Mouse (Mus musculus) forebrain, embryonic 16.5 days (tissue): ENCODE data around the gene Gm9112. TPM values are rescaled to one million over a fixed set of nuclear protein-coding genes. Genes with fewer than 3 reads are reported as not detected.
"Not testable (repeated sequence)": the region's sequence is repeated elsewhere in the genome, so short reads cannot be mapped to it uniquely, and the experiment has no call there.

Experiments
- ATAC-seq: fragments of 200-750 bp; cut with Nextera tagmentation; 2 replicates; pipeline ENCODE4 v1.8.0; 2017; ENCODE audit warnings: mild to moderate bottlenecking, moderate library complexity
- H3K27ac ChIP-seq: fragments of 300-500 bp; sonication (generic); 2 replicates; pipeline ENCODE4 v1.5.1; 2014; ENCODE audit warnings: low read length, control low read depth
- H3K27me3 ChIP-seq: fragments of 300-500 bp; sonication (generic); replicated peaks from 2 replicates; pipeline ENCODE4 v1.6.1; 2014; ENCODE audit warnings: low read length; ENCODE audit not compliant: control insufficient read depth, insufficient read depth
- H3K36me3 ChIP-seq: fragments of 300-500 bp; sonication (generic); 2 replicates; pipeline ENCODE4 v1.6.1; 2014; ENCODE audit not compliant: control insufficient read depth, insufficient read depth
- H3K4me1 ChIP-seq: fragments of 300-500 bp; sonication (generic); replicated peaks from 2 replicates; pipeline ENCODE4 v1.6.1; 2014; ENCODE audit warnings: low read length; ENCODE audit not compliant: control insufficient read depth, insufficient read depth
- H3K4me2 ChIP-seq: fragments of 300-500 bp; sonication (generic); 2 replicates; pipeline ENCODE4 v1.6.1; 2014; ENCODE audit warnings: mild to moderate bottlenecking, low read length, control low read depth
- H3K4me3 ChIP-seq: fragments of 300-500 bp; sonication (generic); replicated peaks from 2 replicates; pipeline ENCODE4 v1.5.1; 2014; ENCODE audit warnings: mild to moderate bottlenecking, low read length, control low read depth
- H3K9ac ChIP-seq: fragments of 300-500 bp; sonication (generic); replicated peaks from 2 replicates; pipeline ENCODE4 v1.6.1; 2014; ENCODE audit warnings: low read depth, low read length, control low read depth
- H3K9me3 ChIP-seq: fragments of 300-500 bp; sonication (generic); 2 replicates; pipeline ENCODE4 v1.6.1; 2016; ENCODE audit warnings: low read length; ENCODE audit not compliant: control insufficient read depth
- WGBS: fragments of 180-500 bp; shearing (Covaris S2); extraction: QIAGEN DNeasy Blood & Tissue Kit; methylation state at CpG from one replicate; pipeline ENCODE4 v1.1.7; 2014; 5-methylcytosine and 5-hydroxymethylcytosine counted together
- polyA plus RNA-seq: library from polyadenylated mRNA; unstranded; fragments of >200 nt; fragmentation: Nextera tagmentation; extraction: Ambion mirVana; gene quantifications from 2 replicates; pipeline ENCODE4 v1.2.1, GENCODE M21; 2015

Gene Gm9112
- not detected in 2 replicates for polyA plus RNA-seq

- H3K36me3 ChIP-seq, H3K4me2 ChIP-seq, ATAC-seq, H3K4me3 ChIP-seq, H3K27ac ChIP-seq, H3K27me3 ChIP-seq, H3K9ac ChIP-seq, H3K9me3 ChIP-seq, H3K4me1 ChIP-seq: not testable (repeated sequence)
- 81% methylated on average over 7 of the region's 10 CpGs for WGBS
Measured at GRCm38 (mm10) chrX:102707535-102707934, at the start of gene Gm9112, which contains the start of gene Dmrtc1b. TSS of gene Gm9112 (minus strand) at chrX:102707635. TSS of gene Dmrtc1b (plus strand) at chrX:102707865.

- not testable (repeated sequence) for H3K4me2 ChIP-seq, H3K9ac ChIP-seq, H3K27me3 ChIP-seq, H3K36me3 ChIP-seq, ATAC-seq, H3K27ac ChIP-seq, H3K4me3 ChIP-seq, H3K9me3 ChIP-seq, H3K4me1 ChIP-seq
- WGBS: 85% methylated on average over 6 of the region's 6 CpGs
Measured at GRCm38 (mm10) chrX:102724226-102724625, 16.8 kb upstream of the Gm9112 start.

GRCm38 (mm10) chrX:102700636-102701035, 6.8 kb downstream of the Gm9112 start:
- H3K27ac ChIP-seq, H3K27me3 ChIP-seq, H3K4me1 ChIP-seq, ATAC-seq, H3K4me2 ChIP-seq, H3K9ac ChIP-seq, H3K4me3 ChIP-seq, H3K36me3 ChIP-seq, H3K9me3 ChIP-seq: not testable (repeated sequence)
- 80% methylated on average over 3 of the region's 3 CpGs for WGBS

- peak; percentile 47 for ATAC-seq
- H3K27ac ChIP-seq: not testable (repeated sequence)
Measured at GRCm38 (mm10) chrX:102689252-102689651, 18.2 kb downstream of the Gm9112 start.

GRCm38 (mm10) chrX:102686872-102687271, 20.6 kb downstream of the Gm9112 start, which contains the start of gene Gm3880:
TSS of gene Gm3880 (minus strand) at chrX:102686972.
- not testable (repeated sequence) for H3K9ac ChIP-seq, H3K4me3 ChIP-seq, H3K27me3 ChIP-seq, H3K4me1 ChIP-seq, ATAC-seq, H3K27ac ChIP-seq, H3K36me3 ChIP-seq, H3K9me3 ChIP-seq, H3K4me2 ChIP-seq
- WGBS: 90% methylated on average over 5 of the region's 5 CpGs

More at GRCm38 (mm10) chrX:102689252-102689651, 18.2 kb downstream of the Gm9112 start:
- H3K36me3 ChIP-seq, H3K4me3 ChIP-seq, H3K9ac ChIP-seq, H3K4me1 ChIP-seq, H3K4me2 ChIP-seq, H3K27me3 ChIP-seq, H3K9me3 ChIP-seq: not testable (repeated sequence)
- 19% methylated on average over 4 of the region's 4 CpGs for WGBS

GRCm38 (mm10) chrX:102684706-102685105, 22.7 kb downstream of the Gm9112 start:
- H3K36me3 ChIP-seq, H3K27ac ChIP-seq, ATAC-seq, H3K4me1 ChIP-seq, H3K4me2 ChIP-seq, H3K4me3 ChIP-seq, H3K9me3 ChIP-seq, H3K9ac ChIP-seq, H3K27me3 ChIP-seq: not testable (repeated sequence)
- WGBS: 33% methylated on average over 3 of the region's 3 CpGs

- 88% methylated on average over 2 of the region's 2 CpGs for WGBS
- H3K9ac ChIP-seq: no peak overlapping the region
- no peak for ATAC-seq
- no peaks in the 10 kb centered on the region for H3K27me3 ChIP-seq
- H3K4me3 ChIP-seq: no peak overlapping the region
- no peaks in the 10 kb centered on the region for H3K36me3 ChIP-seq
- no peaks in the 10 kb centered on the region for H3K4me1 ChIP-seq
- H3K9me3 ChIP-seq: no peaks in the 10 kb centered on the region
- no peak overlapping the region for H3K27ac ChIP-seq
- no peak overlapping the region for H3K4me2 ChIP-seq
Measured at GRCm38 (mm10) chrX:102666641-102667040, 40.8 kb downstream of the Gm9112 start.

- Histone ChIP-seq H3K27ac (no peak overlapping the region), H3K4me2 (no peak overlapping the region), H3K9me3 (no peaks in the 10 kb centered on the region), H3K27me3 (no peaks in the 10 kb centered on the region), H3K4me1 (no peaks in the 10 kb centered on the region), H3K36me3 (no peaks in the 10 kb centered on the region), H3K4me3 (no peak overlapping the region), H3K9ac (no peak overlapping the region)
- WGBS: 23% methylated on average over 3 of the region's 3 CpGs
- ATAC-seq: no peak
Measured at GRCm38 (mm10) chrX:102660712-102661111, 46.7 kb downstream of the Gm9112 start.
